8 mouse cellular contexts compared by ENCODE assay signal in the genomic region with DNA sequence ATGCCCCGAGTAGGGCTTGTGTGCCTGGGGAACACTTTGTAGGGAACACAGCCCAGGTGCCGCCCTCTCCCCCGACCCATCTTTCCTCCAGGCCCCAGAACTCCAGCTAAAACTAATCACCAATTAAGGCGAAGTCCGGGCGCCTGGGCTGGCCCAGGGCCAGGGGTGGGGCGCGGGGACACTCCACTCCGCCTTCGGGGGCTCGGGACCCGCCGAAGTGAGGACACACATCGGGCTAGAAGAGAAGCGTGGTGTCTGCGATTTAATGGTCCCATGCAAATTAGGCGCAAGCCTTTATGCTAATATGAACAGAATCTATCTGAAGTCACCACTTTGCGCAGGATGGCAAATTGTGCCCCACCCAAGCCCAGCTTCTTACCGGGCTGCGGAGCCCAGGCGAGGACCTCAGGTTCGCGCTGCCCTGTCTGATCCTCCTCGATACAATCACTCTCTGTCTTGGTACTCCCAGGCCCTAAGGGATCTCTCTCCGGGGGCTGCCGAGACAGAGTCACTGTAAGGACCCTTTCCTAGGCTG. TPM values are rescaled to one million over a fixed set of nuclear protein-coding genes. Genes with fewer than 3 reads are reported as not detected.
A peak's percentile ranks its signal among the peaks of the same experiment; 100 is the strongest.
DNase-seq lines count a peak whose midpoint lies in the region; ATAC-seq lines count a peak whose summit lies in the region.

No protein-coding gene starts in this region.

- no peaks in the 10 kb centered on the region for H3K9me3 ChIP-seq in midbrain, embryonic 11.5 days (ENCODE audit: control insufficient read depth, low read length)

- peak overlapping the region; percentile 50 for H3K27ac ChIP-seq in midbrain, embryonic 11.5 days (ENCODE audit: low read depth, low read length)

- peaks cover 24% of the 10 kb centered on the region for H3K4me1 ChIP-seq in midbrain, embryonic 11.5 days (ENCODE audit: control insufficient read depth, insufficient read depth, low read length)

- WGBS in midbrain, embryonic 11.5 days: under 1% methylated on average over 26 of the region's 26 CpGs

- H3K4me2 ChIP-seq in midbrain, embryonic 11.5 days: peak overlapping the region; percentile 92

- H3K4me3 ChIP-seq in midbrain, embryonic 11.5 days (ENCODE audit: low read depth, low read length): peak overlapping the region; percentile 72

- ATAC-seq in midbrain, embryonic 11.5 days (ENCODE audit: low FRiP score): peak; percentile 10

- peak overlapping the region; percentile 81 for H3K9ac ChIP-seq in midbrain, embryonic 11.5 days (ENCODE audit: low read length)

- no peaks in the 10 kb centered on the region for H3K27me3 ChIP-seq in midbrain, embryonic 11.5 days (ENCODE audit: control insufficient read depth, insufficient read depth, low read length)

- peak; percentile 54 for DNase-seq in spleen, adult 12 weeks (ENCODE audit: low spot score)
- DNase-seq in spleen, postnatal 14 days (ENCODE audit: low spot score in 2 of 2): no peak
- DNase-seq in cerebellum, postnatal 36 days: peak; percentile 40 to 45
- DNase-seq in heart, adult 9 months (ENCODE audit: low spot score in 2 of 2): peak; percentile 56 to 61
- DNase-seq in kidney, postnatal 10 days: peak; percentile 71
- peak; percentile 95 for DNase-seq in midbrain, embryonic 11.5 days (ENCODE audit: low spot score, missing footprints)
- peak; percentile 39 to 47 for DNase-seq in urinary bladder, postnatal 36 days (ENCODE audit: low spot score in 2 of 2)
- no peak for DNase-seq in adrenal gland, postnatal 14 days

- H3K36me3 ChIP-seq in midbrain, embryonic 11.5 days (ENCODE audit: control insufficient read depth, insufficient read depth, low read length): peaks cover 7% of the 10 kb centered on the region; the same call in 1 of the 2 replicates

RNA-seq across cellular contexts. Expression of a gene that starts 0.7 kb away (rescaled TPM):
- polyA plus RNA-seq in midbrain, embryonic 11.5 days (2014; fragmentation: Nextera tagmentation; extraction: Ambion mirVana): 25.8 and 28.2 TPM in 2 replicates
- 22.3 and 28.5 TPM in 2 replicates for total RNA-seq in adrenal gland, postnatal 14 days (2021)

RNA-seq across cellular contexts. Expression of a gene that starts 6.3 kb away (rescaled TPM):
- 130 and 138 TPM in 2 replicates for polyA plus RNA-seq in midbrain, embryonic 11.5 days (2014; fragmentation: Nextera tagmentation; extraction: Ambion mirVana)
- 60.7 and 66.5 TPM in 2 replicates for total RNA-seq in adrenal gland, postnatal 14 days (2021)

RNA-seq across cellular contexts. Expression of a gene that starts 8.7 kb away (rescaled TPM):
- polyA plus RNA-seq in midbrain, embryonic 11.5 days (2014; fragmentation: Nextera tagmentation; extraction: Ambion mirVana): 0.51 and 0.58 TPM in 2 replicates
- 10.4 and 10.8 TPM in 2 replicates for total RNA-seq in adrenal gland, postnatal 14 days (2021)

RNA-seq across cellular contexts. Expression of a gene that starts 22.2 kb away (rescaled TPM):
- polyA plus RNA-seq in midbrain, embryonic 11.5 days (2014; fragmentation: Nextera tagmentation; extraction: Ambion mirVana): 10.3 and 11.4 TPM in 2 replicates
- 28.5 and 29.2 TPM in 2 replicates for total RNA-seq in adrenal gland, postnatal 14 days (2021)

RNA-seq across cellular contexts. Expression of a gene that starts 24.2 kb away (rescaled TPM):
- 8.1 and 9.4 TPM in 2 replicates for polyA plus RNA-seq in midbrain, embryonic 11.5 days (2014; fragmentation: Nextera tagmentation; extraction: Ambion mirVana)
- total RNA-seq in adrenal gland, postnatal 14 days (2021): 14.6 and 24.7 TPM in 2 replicates

Comparison
In these comparisons a context has a peak if more than half of its experiments do, and no peak if none do; other contexts are left out.
1. DNase-seq: peak in spleen, adult 12 weeks (single experiment), cerebellum, postnatal 36 days (2 of 2), heart, adult 9 months (2 of 2), kidney, postnatal 10 days (single experiment), midbrain, embryonic 11.5 days (single experiment) and urinary bladder, postnatal 36 days (2 of 2); none in spleen, postnatal 14 days (0 of 2) and adrenal gland, postnatal 14 days (single experiment).